Mouse (Mus musculus) testis, adult 2 months (tissue): ENCODE results near the gene Bach1.

Source experiments
- CTCF ChIP-seq: fragments of 200-500 bp; IDR thresholded peaks from 2 replicates; pipeline ENCODE4 v1.5.1; 2012; ENCODE audit warnings: low read depth, mild to moderate bottlenecking, inconsistent platforms, low read length, moderate library complexity; ENCODE audit not compliant: control insufficient read depth, insufficient read depth, insufficient replicate concordance
- POLR2A ChIP-seq: fragments of 200-500 bp; IDR thresholded peaks from 2 replicates; pipeline ENCODE4 v1.6.1; 2012; ENCODE audit warnings: low read depth, mild to moderate bottlenecking, inconsistent platforms, low read length, moderate library complexity; ENCODE audit not compliant: control insufficient read depth

DNA sequence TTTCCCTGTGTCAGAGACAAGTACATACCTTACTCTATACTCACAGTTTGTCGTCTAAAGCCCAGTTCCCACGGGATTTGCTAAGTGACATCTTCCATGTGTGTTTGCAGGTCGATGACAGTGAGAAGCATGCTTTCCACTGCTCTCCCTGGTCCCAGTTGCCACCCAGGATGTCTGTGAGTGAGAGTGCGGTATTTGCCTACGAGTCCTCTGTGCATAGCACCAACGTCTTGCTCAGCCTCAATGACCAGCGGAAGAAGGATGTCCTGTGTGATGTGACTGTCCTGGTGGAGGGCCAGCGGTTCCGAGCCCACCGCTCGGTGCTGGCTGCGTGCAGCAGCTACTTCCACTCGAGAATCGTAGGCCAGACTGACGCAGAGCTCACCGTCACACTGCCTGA, 16.5 kb downstream of the Bach1 start:
- no peak for TF ChIP-seq CTCF
- no peak for TF ChIP-seq POLR2A
